Mouse (Mus musculus) heart, embryonic 16.5 days (tissue): ENCODE data around the gene Srsf12. TPM values are rescaled to one million over a fixed set of nuclear protein-coding genes. Genes with fewer than 3 reads are reported as not detected.

Experiments used
- ATAC-seq: fragments of 200-750 bp; cut with Nextera tagmentation; replicated peaks from 2 replicates; pipeline ENCODE4 v1.8.0; 2017; ENCODE audit warnings: moderate number of reproducible peaks; ENCODE audit not compliant: insufficient read depth, low FRiP score; ENCODE audit errors: extremely low read depth
- H3K27ac ChIP-seq: fragments of 300-500 bp; sonication (generic); 2 replicates; pipeline ENCODE4 v1.5.1; 2014; ENCODE audit warnings: mild to moderate bottlenecking, low read length, control low read depth, moderate library complexity
- H3K27me3 ChIP-seq: fragments of 300-500 bp; sonication (generic); 2 replicates; pipeline ENCODE4 v1.6.1; 2014; ENCODE audit warnings: low read length, mixed read lengths; ENCODE audit not compliant: control insufficient read depth, insufficient read depth
- H3K36me3 ChIP-seq: fragments of 300-500 bp; sonication (generic); 2 replicates; pipeline ENCODE4 v1.6.1; 2014; ENCODE audit not compliant: control insufficient read depth, insufficient read depth
- H3K4me1 ChIP-seq: fragments of 300-500 bp; sonication (generic); 2 replicates; pipeline ENCODE4 v1.6.1; 2014; ENCODE audit warnings: low read length, mixed read lengths; ENCODE audit not compliant: control insufficient read depth, insufficient read depth
- H3K4me2 ChIP-seq: fragments of 300-500 bp; sonication (generic); 2 replicates; pipeline ENCODE4 v1.6.1; 2014; ENCODE audit warnings: low read depth, mild to moderate bottlenecking, control low read depth, low read length
- H3K4me3 ChIP-seq: fragments of 300-500 bp; sonication (generic); 2 replicates; pipeline ENCODE4 v1.5.1; 2014; ENCODE audit warnings: mild to moderate bottlenecking, control low read depth, low read length
- H3K9ac ChIP-seq: fragments of 300-500 bp; sonication (generic); 2 replicates; pipeline ENCODE4 v1.6.1; 2014; ENCODE audit warnings: low read length, control low read depth
- H3K9me3 ChIP-seq: fragments of 300-500 bp; sonication (generic); replicated peaks from 2 replicates; pipeline ENCODE4 v1.6.1; 2016; ENCODE audit warnings: low read length; ENCODE audit not compliant: control insufficient read depth
- WGBS: fragments of 180-500 bp; shearing (Covaris S2); extraction: QIAGEN DNeasy Blood & Tissue Kit; methylation state at CpG from one replicate; pipeline ENCODE4 v1.1.7; 2014; 5-methylcytosine and 5-hydroxymethylcytosine counted together
- polyA plus RNA-seq: library from polyadenylated mRNA; unstranded; fragments of >200 nt; fragmentation: Nextera tagmentation; extraction: Ambion mirVana; gene quantifications from 2 replicates; pipeline ENCODE4 v1.2.1, GENCODE M21; 2015

The Srsf12 gene
- polyA plus RNA-seq, 1 experiment from 2014 or later: 2.3 TPM

DNA sequence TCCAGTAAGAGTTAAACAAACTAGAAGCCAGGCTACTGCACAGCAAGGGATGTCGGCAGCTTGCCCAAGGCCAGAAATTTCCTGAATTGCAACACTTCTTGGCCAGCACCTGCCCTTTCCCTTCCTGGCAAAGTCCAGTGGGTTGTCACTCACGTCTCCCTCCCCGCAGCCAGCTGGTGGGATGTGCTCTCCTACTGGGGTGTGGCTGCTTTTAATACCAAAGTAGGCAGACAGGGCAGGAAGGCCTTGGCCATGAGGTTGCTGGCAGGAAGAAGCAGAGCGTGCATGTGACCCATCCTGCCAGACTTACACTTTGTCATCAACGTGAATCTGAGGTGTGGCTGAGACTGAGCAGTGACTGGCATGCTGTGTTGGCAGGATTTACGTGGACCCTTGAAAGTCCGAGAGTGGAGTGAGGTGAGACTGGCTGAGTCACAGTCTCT is 52.5 kb downstream of the Srsf12 start:
- Histone ChIP-seq H3K4me1 (peaks cover 20% of the 10 kb centered on the region), H3K27ac (peak overlapping the region; percentile 89), H3K36me3 (no peaks in the 10 kb centered on the region), H3K4me3 (no peak overlapping the region), H3K4me2 (peak overlapping the region; percentile 33; the same call in 1 of the 2 replicates), H3K27me3 (no peaks in the 10 kb centered on the region), H3K9me3 (no peaks in the 10 kb centered on the region), H3K9ac (peak overlapping the region; percentile 13; the same call in 1 of the 2 replicates)
- 9% methylated on average over 7 of the region's 7 CpGs for WGBS
- peak; percentile 95 for ATAC-seq

- 84% methylated on average over 1 of the region's 1 CpGs for WGBS
- Histone ChIP-seq H3K4me2 (no peak overlapping the region), H3K36me3 (no peaks in the 10 kb centered on the region), H3K4me3 (no peak overlapping the region), H3K27me3 (no peaks in the 10 kb centered on the region), H3K27ac (no peak overlapping the region), H3K9ac (no peak overlapping the region), H3K4me1 (peaks cover 15% of the 10 kb centered on the region), H3K9me3 (no peaks in the 10 kb centered on the region)
- ATAC-seq: no peak
These were observed 54.1 kb downstream of the Srsf12 start for GRCm38 (mm10) chr4:33262897-33263296.

GRCm38 (mm10) chr4:33264979-33265726 is 56.4 kb downstream of the Srsf12 start:
- WGBS: 79% methylated on average over 11 of the region's 11 CpGs
- Histone ChIP-seq H3K36me3 (no peaks in the 10 kb centered on the region), H3K27me3 (no peaks in the 10 kb centered on the region)

GRCm38 (mm10) chr4:33270386-33271314 is 61.9 kb downstream of the Srsf12 start:
- no peak overlapping the region for H3K9ac ChIP-seq
- WGBS: 87% methylated on average over 11 of the region's 11 CpGs
- no peaks in the 10 kb centered on the region for H3K4me1 ChIP-seq
- no peak for ATAC-seq
- H3K4me3 ChIP-seq: no peak overlapping the region
- H3K4me2 ChIP-seq: no peak overlapping the region
- no peak overlapping the region for H3K27ac ChIP-seq
- no peaks in the 10 kb centered on the region for H3K9me3 ChIP-seq
- no peaks in the 10 kb centered on the region for H3K27me3 ChIP-seq
- no peaks in the 10 kb centered on the region for H3K36me3 ChIP-seq

More at GRCm38 (mm10) chr4:33264979-33265726, 56.4 kb downstream of the Srsf12 start:
- Histone ChIP-seq H3K4me3 (no peak overlapping the region), H3K9ac (no peak overlapping the region), H3K27ac (no peak overlapping the region), H3K9me3 (no peaks in the 10 kb centered on the region), H3K4me1 (peaks cover 15% of the 10 kb centered on the region), H3K4me2 (no peak overlapping the region)
- ATAC-seq: no peak

- Histone ChIP-seq H3K4me3 (no peak overlapping the region), H3K9ac (no peak overlapping the region), H3K36me3 (no peaks in the 10 kb centered on the region), H3K4me1 (no peaks in the 10 kb centered on the region), H3K27ac (no peak overlapping the region), H3K4me2 (no peak overlapping the region), H3K27me3 (no peaks in the 10 kb centered on the region), H3K9me3 (no peaks in the 10 kb centered on the region)
- WGBS: 55% methylated on average over 3 of the region's 3 CpGs
- ATAC-seq: no peak
These were observed 64.6 kb downstream of the Srsf12 start for GRCm38 (mm10) chr4:33273437-33273836.

DNA sequence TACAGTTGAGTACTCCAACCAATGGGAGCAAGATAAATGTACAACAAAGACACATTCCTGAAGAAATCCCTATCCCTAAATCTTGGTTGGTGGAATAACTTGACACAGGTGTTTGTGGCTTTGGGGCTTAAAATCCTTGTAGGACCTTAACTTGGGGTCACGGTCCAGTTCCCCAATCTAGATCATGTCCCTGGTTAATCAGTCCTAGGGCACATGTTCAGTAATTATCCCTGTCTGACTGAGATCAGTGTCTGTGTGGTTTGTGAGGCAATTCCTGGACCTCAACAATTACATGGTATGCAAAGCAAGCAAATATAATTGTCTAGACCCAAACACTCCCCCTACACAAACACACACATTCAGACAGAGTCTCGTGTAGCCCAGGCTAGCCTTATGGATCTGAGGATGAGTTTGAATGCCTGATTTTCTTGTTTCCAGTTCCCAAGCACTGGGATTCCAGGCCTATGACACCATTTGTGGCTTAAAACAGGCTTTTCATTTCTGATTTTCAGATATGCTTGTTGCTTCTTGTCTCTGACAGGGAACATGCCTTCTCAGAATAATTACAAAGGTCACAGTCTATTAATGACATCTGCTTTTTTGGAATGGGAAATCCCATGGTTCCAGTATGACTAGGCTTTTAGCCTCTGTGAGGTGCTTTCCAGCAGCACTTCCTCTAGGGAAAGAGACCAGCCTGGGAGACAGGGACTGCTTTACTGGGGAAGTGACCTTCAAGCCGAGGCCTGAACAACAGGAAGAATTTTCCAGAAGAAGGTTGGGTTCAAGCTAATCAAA is 73.3 kb downstream of the Srsf12 start:
- no peak overlapping the region for H3K27ac ChIP-seq
- no peak overlapping the region for H3K9ac ChIP-seq
- H3K4me2 ChIP-seq: no peak overlapping the region
- 67% methylated on average over 3 of the region's 3 CpGs for WGBS
- H3K27me3 ChIP-seq: no peaks in the 10 kb centered on the region
- no peaks in the 10 kb centered on the region for H3K36me3 ChIP-seq
- ATAC-seq: no peak
- H3K4me3 ChIP-seq: no peak overlapping the region
- H3K9me3 ChIP-seq: no peaks in the 10 kb centered on the region
- H3K4me1 ChIP-seq: no peaks in the 10 kb centered on the region

Other genes with a start within 250 kb of the Srsf12 start
- 41.9 and 44.7 TPM in 2 replicates for gene Rragd, start 226.0 kb upstream of the Srsf12 start, polyA plus RNA-seq
- 32.9 and 35.3 TPM in 2 replicates for gene Ube2j1, start 177.6 kb upstream of the Srsf12 start, polyA plus RNA-seq
- gene Gabrr2, start 146.0 kb upstream of the Srsf12 start, polyA plus RNA-seq: 0.17 and 0.69 TPM in 2 replicates
- gene Gabrr1, start 76.5 kb upstream of the Srsf12 start, polyA plus RNA-seq: 0.09 and 0.12 TPM in 2 replicates
- 2.6 and 2.9 TPM in 2 replicates for gene Pm20d2, start 19.3 kb upstream of the Srsf12 start, polyA plus RNA-seq
- 77.8 and 86.2 TPM in 2 replicates for gene Pnrc1, start 81.2 kb downstream of the Srsf12 start, polyA plus RNA-seq
- 15.1 and 16.4 TPM in 2 replicates for gene Rngtt, start 101.3 kb downstream of the Srsf12 start, polyA plus RNA-seq